Mouse (Mus musculus): ENCODE data around the gene Rftn1.

Gene Rftn1

DNA sequence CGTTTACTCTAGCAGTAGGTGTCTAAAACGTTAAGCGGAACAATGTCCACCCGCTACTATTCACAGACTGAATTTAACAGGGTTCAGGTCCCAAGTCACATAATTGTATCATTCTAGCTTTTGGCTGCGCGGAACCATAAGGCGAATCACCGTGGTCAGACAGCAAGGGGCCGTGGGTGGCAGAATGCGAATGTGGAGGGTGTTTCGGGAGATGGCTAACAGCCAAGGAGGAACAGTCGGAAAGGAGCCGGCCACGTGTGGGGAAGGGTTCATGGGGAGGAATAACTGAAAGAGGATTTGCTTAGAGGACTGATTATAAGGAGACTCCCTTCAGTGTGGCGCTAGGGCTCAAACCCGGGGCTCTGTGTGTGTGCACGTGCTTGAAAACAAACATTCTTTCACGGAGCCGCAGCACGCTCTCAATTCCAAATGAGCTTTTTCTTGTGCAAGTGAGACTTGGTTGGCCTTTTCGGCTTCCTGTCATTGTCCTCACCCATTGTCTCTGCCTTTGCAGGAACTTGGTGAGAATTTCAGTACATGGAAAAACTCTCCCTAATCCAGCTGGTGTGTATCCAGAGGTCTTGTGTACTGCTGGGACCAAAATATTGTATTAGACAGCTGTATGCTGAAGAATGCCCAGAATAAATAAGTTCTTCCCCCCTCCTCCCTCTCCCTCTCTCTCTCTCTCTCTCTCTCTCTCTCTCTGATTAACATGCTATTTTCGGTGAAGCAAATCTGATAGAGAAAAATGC, 238.4 kb downstream of the Rftn1 start:
- intact Hi-C loops (cut with DNase I): loop anchor here (5.0 kb wide), 1 partner anchor 285 kb away; no protein-coding TSS in a partner anchor

- intact Hi-C loops (cut with DNase I): loop anchor here (5.0 kb wide), 1 partner anchor 286 kb away; no protein-coding TSS in a partner anchor
Observed at GRCm38 (mm10) chr17:49951491-49951855, 239.0 kb downstream of the Rftn1 start.

DNA sequence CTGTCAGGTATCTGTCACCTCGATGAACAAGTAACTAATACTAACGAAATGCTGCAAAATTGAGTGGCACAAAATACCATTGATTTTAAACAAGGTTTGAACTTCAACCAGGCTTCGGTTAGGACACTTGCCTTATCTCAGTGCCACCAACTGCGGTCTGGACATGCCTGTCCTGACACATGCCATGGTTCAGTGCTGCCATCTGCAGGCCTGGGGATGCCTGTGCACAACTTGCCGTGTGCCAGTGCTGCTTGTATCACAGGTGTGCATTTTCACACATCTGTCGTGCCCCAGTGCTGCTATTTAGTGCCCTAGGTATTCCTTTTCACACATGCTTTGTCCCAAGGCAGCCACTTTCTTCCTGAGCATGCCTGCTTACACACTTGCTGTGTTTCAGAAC, 247.8 kb downstream of the Rftn1 start:
- intact Hi-C loops (cut with DNase I): no loop called here

All from adrenal gland (tissue).